Mouse (Mus musculus): Measurements from ENCODE around the gene Gpr179. TPM values are rescaled to one million over a fixed set of nuclear protein-coding genes. Genes with fewer than 3 reads are reported as not detected.
"Not testable (repeated sequence)": the region's sequence is repeated elsewhere in the genome, so short reads cannot be mapped to it uniquely, and the experiment has no call there.

Gpr179 gene
- total RNA-seq, 4 experiments from 2014 or later, result 0.20 to 0.50 (median 0.28) TPM

DNA sequence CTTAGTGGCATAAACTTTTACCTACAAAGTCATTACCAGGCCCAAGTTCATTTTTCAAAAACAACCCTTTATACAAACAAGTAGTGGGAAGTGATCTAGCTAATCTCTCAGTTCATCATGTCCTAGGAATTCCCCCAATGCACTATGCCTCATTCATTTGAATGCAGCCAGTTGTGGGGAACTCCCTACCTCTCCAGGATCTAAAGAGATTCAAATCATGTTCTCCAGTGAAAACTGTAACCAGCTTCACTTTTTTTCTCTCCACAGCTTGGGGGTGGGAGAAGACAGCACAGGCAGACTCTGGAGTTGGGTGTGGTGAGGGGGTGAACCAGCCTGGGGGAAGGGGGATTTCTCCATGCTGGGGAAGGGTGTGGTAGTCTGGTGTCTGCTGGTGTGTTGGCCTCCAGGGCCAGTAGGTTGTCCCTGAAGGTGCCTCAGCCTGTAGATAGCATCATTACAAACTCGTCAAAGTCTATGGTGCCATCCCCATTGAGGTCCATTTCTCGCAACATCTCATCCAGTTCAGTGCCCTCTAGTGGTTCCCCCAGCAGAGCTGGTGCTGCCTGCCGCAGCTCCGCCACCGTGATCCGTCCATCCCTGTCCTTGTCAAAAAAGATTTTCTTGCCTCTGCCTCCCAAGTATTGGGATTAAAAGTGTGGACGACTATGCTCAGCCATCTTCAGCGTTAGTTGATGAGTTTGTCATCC, 29.8 kb downstream of the Gpr179 start:
- not testable (repeated sequence) for DNase-seq (ENCODE audit: low spot score in 2 of 2)

GRCm38 (mm10) chr11:97321197-97321596, 30.7 kb downstream of the Gpr179 start:
- DNase-seq (ENCODE audit: low spot score in 2 of 2), result no peak

- DNase-seq (ENCODE audit: low spot score in 2 of 2), result peak; percentile 96 to 97
These were observed 36.1 kb downstream of the Gpr179 start, which contains the start of gene Mrpl45 for GRCm38 (mm10) chr11:97315504-97316503. Gene Mrpl45 (plus strand): TSS chr11:97315716.

- no peak for DNase-seq (ENCODE audit: low spot score in 2 of 2)
These were observed 37.0 kb downstream of the Gpr179 start for GRCm38 (mm10) chr11:97314751-97315503.

DNA sequence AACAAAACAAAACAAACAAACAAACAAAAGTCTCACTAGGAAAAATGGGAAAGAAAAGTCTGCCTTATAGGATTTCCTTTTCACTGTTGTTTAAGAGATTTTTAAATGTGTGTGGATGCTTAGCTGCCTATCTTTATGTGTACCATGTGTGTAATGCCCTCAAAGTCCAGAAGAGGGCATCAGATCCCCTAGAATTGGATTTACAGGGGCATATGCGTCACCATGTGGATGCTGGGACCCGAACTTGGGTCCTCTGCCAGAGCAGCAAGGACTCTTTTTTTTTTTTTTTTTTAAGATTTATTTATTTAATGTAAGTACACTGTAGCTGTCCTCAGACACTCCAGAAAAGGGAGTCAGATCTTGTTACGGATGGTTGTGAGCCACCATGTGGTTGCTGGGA, 37.8 kb downstream of the Gpr179 start:
- DNase-seq (ENCODE audit: low spot score in 2 of 2), result no peak

DNA sequence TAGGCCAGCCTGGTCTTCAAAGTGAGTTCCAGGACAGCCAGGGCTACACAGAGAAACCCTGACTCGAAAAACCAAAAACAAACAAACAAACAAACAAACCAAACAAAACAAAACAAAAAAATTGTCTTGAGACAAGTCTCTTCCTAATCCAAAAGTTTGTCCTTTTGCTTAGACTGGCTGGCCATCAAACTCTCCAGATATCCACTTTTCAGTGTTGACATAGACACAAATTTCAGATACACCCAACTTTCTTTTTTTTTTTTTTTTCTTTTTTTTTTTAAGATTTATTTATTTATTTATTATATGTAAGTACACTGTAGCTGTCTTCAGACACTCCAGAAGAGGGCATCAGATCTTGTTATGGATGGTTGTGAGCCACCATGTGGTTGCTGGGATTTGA, 39.0 kb downstream of the Gpr179 start:
- not testable (repeated sequence) for DNase-seq (ENCODE audit: low spot score in 2 of 2)

- no peak for DNase-seq (ENCODE audit: low spot score in 2 of 2)
These were observed 40.8 kb downstream of the Gpr179 start for GRCm38 (mm10) chr11:97310895-97311631.

DNA sequence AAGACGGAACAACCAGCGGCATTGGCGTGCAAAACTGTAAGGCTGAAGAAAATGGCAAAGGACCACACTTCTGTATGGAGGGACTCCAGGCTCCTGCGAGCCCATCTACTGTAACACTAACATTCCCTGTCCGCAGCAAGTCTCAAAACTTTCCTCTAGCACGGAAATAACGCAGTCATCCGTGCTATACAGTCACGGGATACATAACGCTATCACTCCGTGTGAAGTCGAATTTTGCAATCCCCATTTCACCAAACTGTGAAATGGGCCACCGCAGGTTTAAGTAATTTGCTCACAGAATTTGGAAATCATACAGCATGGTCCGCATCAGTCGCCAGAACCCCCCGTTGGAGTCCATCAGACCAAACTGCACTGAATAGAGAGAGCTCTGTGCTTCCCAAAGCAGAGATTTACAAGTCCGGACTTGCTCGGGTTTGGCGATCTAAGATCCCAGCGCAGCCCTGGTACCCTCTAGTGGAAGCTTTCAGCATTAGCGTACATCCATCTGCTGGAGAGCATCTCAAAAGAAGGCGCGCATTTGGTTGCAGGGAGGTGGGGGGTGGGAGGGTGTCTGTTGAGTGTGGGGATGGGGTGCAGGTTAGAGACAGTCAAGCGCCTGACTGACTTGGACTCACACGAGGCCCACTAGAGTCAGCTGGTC, 41.8 kb downstream of the Gpr179 start:
- peak; percentile 42 to 64 for DNase-seq (ENCODE audit: low spot score in 2 of 2)

DNA sequence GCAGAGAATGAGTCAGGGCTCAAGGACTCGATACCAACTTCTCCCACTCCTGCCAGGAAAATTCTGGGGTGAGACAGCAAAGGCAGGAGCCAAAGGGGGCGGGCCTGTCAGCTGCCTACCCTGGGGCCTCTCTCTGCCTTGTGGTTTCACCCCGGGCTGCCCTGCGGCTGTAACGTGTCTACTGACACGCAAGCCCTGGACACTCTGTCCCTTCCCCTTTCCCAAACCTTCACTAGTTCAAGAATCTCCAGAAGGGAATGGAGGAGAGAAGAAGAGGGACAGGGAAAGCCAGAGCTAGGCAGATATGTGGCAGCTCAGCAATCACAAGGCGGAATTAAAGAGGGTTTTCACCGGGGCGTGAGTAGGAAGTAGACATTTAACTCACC, 42.4 kb downstream of the Gpr179 start:
- peak in 1 of 2 experiments; percentile 50 for DNase-seq (ENCODE audit: low spot score in 2 of 2)

GRCm38 (mm10) chr11:97308806-97309450, 42.9 kb downstream of the Gpr179 start:
- no peak for DNase-seq (ENCODE audit: low spot score in 2 of 2)

DNA sequence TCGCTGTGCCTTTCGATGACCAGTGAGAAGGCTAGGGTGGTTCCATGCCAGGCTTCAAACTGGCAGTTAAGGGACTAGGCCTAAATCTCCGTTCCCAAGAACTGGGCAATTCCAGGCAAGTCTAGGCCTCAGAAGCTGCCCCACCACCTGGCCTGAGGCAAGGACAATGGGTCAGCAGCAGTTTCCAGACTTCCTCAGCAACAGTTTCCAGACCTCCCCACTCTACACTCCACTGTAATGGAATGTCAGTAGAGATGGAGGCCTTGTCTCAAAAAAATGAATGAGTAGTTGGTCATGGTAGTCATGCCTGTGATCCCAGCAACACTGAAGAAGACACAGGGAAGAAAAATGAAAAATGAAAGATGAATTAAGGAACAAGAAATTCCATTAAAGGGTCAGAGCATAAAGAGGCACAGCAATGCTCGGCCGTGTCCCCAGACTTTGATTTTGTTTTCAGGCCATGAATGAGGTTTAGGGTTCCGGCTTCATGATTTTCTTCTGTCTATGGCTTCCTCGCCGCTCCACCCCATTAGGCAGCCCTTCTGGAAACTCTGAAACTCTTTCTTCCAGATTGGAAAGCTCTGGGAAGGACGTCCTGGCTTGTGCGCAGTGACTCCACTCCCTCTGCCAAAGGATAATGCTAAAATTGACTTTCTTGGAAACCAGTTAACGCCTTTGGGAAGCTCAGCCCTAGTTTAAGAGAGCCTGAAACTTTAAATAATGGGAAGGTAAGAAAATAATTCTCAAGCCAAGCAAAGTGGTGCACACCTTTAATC, 44.4 kb downstream of the Gpr179 start:
- DNase-seq (ENCODE audit: low spot score in 2 of 2), result no peak

- no peak for DNase-seq (ENCODE audit: low spot score in 2 of 2)
These were observed 47.2 kb downstream of the Gpr179 start for GRCm38 (mm10) chr11:97304631-97305030.

DNA sequence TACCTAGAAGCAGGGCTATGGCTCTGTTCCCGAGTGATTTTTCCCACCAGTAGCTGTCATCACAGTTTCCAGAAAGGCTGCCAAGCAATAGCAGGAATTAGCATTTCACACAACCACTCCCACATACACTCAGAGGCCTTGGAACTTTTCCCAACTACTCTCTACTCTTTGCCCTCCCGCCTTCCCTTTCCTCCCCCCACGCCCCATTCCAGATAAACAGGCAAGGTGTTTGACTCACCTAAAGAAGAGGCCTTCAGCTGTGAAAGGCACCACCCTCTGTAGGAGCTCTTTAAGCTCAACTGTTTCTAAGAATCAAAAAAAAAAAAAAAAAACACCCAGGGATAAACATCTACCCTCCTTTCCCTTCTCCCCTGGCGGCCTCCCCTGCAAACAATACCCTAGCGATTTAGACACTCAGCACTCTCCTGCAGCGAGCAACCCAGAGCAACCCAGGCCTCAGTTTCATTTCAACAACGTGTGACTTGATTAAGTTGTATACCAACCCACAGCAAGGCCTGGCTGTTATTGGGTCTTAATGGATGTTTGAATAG, 49.6 kb downstream of the Gpr179 start:
- no peak for DNase-seq (ENCODE audit: low spot score in 2 of 2)

GRCm38 (mm10) chr11:97301406-97301805, 50.5 kb downstream of the Gpr179 start:
- no peak for DNase-seq (ENCODE audit: low spot score in 2 of 2)

DNA sequence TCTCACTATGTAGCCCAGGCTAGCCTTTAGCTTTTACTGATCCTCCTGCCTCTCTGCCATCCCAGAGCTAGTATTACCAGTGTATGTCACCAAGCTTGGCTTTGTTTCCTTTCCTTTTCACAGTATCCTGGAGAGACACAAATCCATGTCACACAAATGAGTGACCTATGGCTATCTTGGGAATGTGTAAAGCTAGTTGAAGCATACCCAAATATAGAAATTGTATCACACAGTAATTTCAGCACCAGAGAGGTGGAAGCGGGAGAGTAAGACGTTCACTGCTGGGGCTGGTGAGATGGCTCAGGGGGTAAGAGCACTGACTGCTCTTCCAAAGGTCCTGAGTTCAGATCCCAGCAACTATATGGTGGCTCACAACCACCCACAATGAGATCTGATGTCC, 51.9 kb downstream of the Gpr179 start:
- DNase-seq (ENCODE audit: low spot score in 2 of 2), result no peak

- no peak for DNase-seq (ENCODE audit: low spot score in 2 of 2)
These were observed 55.3 kb downstream of the Gpr179 start for GRCm38 (mm10) chr11:97296542-97296941.

GRCm38 (mm10) chr11:97292731-97293130, 59.1 kb downstream of the Gpr179 start:
- no peak for DNase-seq (ENCODE audit: low spot score in 2 of 2)

Data from left cerebral cortex, adult 8-10 months (tissue).